Mouse (Mus musculus) lung, postnatal 0 days (tissue): ENCODE results near the gene Utf1. TPM values are rescaled to one million over a fixed set of nuclear protein-coding genes. Genes with fewer than 3 reads are reported as not detected.
A peak's percentile ranks its signal among the peaks of the same experiment; 100 is the strongest.

ENCODE experiments used
- ATAC-seq: fragments of 200-750 bp; cut with Nextera tagmentation; 2 replicates; pipeline ENCODE4 v1.8.0; 2017; ENCODE audit warnings: moderate library complexity
- DNase-seq: peaks from one replicate; pipeline ENCODE4 v3.0.0-alpha.2; 2016; ENCODE audit warnings: low spot score
- H3K27ac ChIP-seq: fragments of 300-500 bp; sonication (generic); 2 replicates; pipeline ENCODE4 v1.5.1; 2014; ENCODE audit warnings: antibody characterized with exemption, mild to moderate bottlenecking, low read length, mixed read lengths
- H3K27me3 ChIP-seq: fragments of 300-500 bp; sonication (generic); replicated peaks from 2 replicates; pipeline ENCODE4 v1.6.1; 2014; ENCODE audit warnings: low read length, mixed read lengths; ENCODE audit not compliant: insufficient read depth
- H3K36me3 ChIP-seq: fragments of 300-500 bp; sonication (generic); 2 replicates; pipeline ENCODE4 v1.6.1; 2014; ENCODE audit warnings: low read length, mixed read lengths; ENCODE audit not compliant: insufficient read depth
- H3K4me1 ChIP-seq: fragments of 300-500 bp; sonication (generic); 2 replicates; pipeline ENCODE4 v1.6.1; 2014; ENCODE audit warnings: antibody characterized with exemption, low read depth, low read length, mixed read lengths; ENCODE audit not compliant: insufficient read depth
- H3K4me2 ChIP-seq: fragments of 300-500 bp; sonication (generic); replicated peaks from 2 replicates; pipeline ENCODE4 v1.6.1; 2014; ENCODE audit warnings: low read depth, mild to moderate bottlenecking, low read length, moderate library complexity, mixed read lengths
- H3K4me3 ChIP-seq: fragments of 300-500 bp; sonication (generic); 2 replicates; pipeline ENCODE4 v1.5.1; 2014; ENCODE audit warnings: low read depth, low read length
- H3K9ac ChIP-seq: fragments of 300-500 bp; sonication (generic); replicated peaks from 2 replicates; pipeline ENCODE4 v1.6.1; 2014; ENCODE audit warnings: low read depth, mild to moderate bottlenecking
- H3K9me3 ChIP-seq: fragments of 300-500 bp; sonication (generic); 2 replicates; pipeline ENCODE4 v1.6.1; 2016; ENCODE audit warnings: low read length, mixed read lengths
- CTCF ChIP-seq: IDR thresholded peaks from 2 replicates; pipeline ENCODE4 v1.5.1; 2016; ENCODE audit warnings: antibody characterized with exemption, mild to moderate bottlenecking
- EP300 ChIP-seq: IDR thresholded peaks from 2 replicates; pipeline ENCODE4 v1.6.1; 2016; ENCODE audit warnings: antibody characterized with exemption, mild to moderate bottlenecking, control low read depth
- WGBS: fragments of 180-500 bp; shearing (Covaris S2); extraction: QIAGEN DNeasy Blood & Tissue Kit; methylation state at CpG from one replicate; pipeline ENCODE4 v1.1.7; 2014; 5-methylcytosine and 5-hydroxymethylcytosine counted together
- polyA plus RNA-seq: library from polyadenylated mRNA; unstranded; fragments of >200 nt; fragmentation: Nextera tagmentation; extraction: Ambion mirVana; gene quantifications from 2 replicates; pipeline ENCODE4 v1.2.1, GENCODE M21; 2015

Utf1 gene
- polyA plus RNA-seq, 1 experiment from 2014 or later, result not detected

- no peak for ATAC-seq
- Histone ChIP-seq H3K4me1 (no peaks in the 10 kb centered on the region), H3K4me2 (no peak overlapping the region), H3K4me3 (no peak overlapping the region), H3K9ac (no peak overlapping the region), H3K36me3 (no peaks in the 10 kb centered on the region), H3K27me3 (no peaks in the 10 kb centered on the region; the same call in 1 of the 2 replicates), H3K27ac (no peak overlapping the region), H3K9me3 (no peaks in the 10 kb centered on the region)
- no peak for TF ChIP-seq EP300
- no peak for TF ChIP-seq CTCF
- DNase-seq, result no peak
- WGBS, result 84% methylated on average over 7 of the region's 7 CpGs
Observed at GRCm38 (mm10) chr7:139900456-139900855, 43.1 kb upstream of the Utf1 start.

DNA sequence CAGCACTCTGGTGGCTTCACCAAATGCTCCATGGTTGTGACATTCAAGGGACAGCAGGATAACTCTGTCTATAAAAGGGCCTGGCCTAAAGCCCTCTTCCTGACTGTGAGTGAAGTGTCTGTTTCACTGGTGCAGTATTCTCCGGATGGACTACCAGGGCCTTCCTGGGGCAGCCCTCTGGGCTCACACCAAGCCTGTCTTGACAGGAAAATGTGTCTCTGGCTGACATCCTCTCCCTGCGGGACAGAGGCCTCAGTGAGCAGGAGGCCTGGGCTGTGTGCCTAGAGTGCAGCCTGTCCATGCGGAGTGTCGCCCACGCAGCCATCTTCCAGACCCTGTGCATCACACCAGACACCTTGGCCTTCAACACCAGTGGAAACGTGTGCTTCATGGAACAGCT lies 42.7 kb upstream of the Utf1 start:
- no peaks in the 10 kb centered on the region; the same call in 1 of the 2 replicates for H3K27me3 ChIP-seq
- 70% methylated on average over 6 of the region's 6 CpGs for WGBS
- H3K9me3 ChIP-seq, result no peaks in the 10 kb centered on the region
- H3K27ac ChIP-seq, result no peak overlapping the region
- TF ChIP-seq CTCF (no peak), EP300 (no peak)
- no peaks in the 10 kb centered on the region for H3K36me3 ChIP-seq
- no peak for DNase-seq
- H3K9ac ChIP-seq, result no peak overlapping the region
- no peaks in the 10 kb centered on the region for H3K4me1 ChIP-seq
- no peak for ATAC-seq
- no peak overlapping the region for H3K4me3 ChIP-seq
- no peak overlapping the region for H3K4me2 ChIP-seq

DNA sequence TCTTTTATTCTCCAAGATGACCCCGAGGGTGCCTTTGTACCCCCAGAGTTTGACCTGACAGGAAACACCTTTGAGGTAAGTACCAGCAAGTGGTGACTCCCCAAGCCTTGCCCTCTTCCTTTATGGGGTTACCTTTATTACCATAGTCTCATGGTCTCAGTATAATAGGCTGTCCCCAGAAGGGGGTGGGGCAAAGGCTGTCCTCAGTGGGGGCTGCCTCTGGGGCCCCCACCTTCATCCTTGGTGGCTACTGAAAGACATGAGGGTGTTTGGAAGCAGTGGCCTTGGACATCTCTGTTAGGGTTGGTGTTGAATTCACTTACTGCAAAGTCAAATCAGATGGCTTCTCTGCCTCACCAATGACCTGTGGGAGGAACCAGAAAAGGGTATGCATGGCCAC lies 41.6 kb upstream of the Utf1 start:
- Histone ChIP-seq H3K27me3 (no peaks in the 10 kb centered on the region), H3K4me2 (no peak overlapping the region), H3K36me3 (no peaks in the 10 kb centered on the region), H3K9ac (no peak overlapping the region), H3K4me1 (no peaks in the 10 kb centered on the region), H3K4me3 (no peak overlapping the region), H3K9me3 (no peaks in the 10 kb centered on the region), H3K27ac (no peak overlapping the region)
- 44% methylated on average over 1 of the region's 1 CpGs for WGBS
- ATAC-seq (no peak), DNase-seq (no peak)
- TF ChIP-seq EP300, result no peak
- no peak for TF ChIP-seq CTCF

DNA sequence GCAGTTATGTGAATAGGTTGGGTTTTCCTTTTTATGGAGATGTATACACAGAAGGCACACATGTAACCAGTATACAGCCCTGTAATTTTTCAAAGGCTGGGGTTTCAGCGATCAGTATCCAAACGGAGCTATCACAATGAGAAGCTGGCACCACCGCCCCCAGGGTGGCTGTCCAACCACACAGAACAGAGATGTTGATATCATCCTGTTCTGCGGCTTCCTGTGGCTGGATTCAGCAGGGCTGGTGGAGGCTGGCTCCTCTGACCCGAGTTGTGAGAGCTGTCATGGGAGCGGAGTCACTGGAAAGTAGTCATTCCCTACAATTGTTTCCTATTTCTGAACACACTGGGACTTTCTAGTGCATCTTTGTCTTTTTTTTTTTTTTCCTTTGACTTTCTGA lies 38.3 kb upstream of the Utf1 start:
- ATAC-seq (no peak), DNase-seq (no peak)
- 25% methylated on average over 6 of the region's 6 CpGs for WGBS
- TF ChIP-seq EP300 (no peak), CTCF (no peak)
- Histone ChIP-seq H3K4me1 (no peaks in the 10 kb centered on the region), H3K36me3 (no peaks in the 10 kb centered on the region), H3K4me3 (no peak overlapping the region), H3K27me3 (no peaks in the 10 kb centered on the region), H3K27ac (no peak overlapping the region), H3K9ac (no peak overlapping the region), H3K4me2 (no peak overlapping the region), H3K9me3 (no peaks in the 10 kb centered on the region)

GRCm38 (mm10) chr7:139905661-139906060 lies 37.9 kb upstream of the Utf1 start:
- WGBS, result 0% methylated on average over 6 of the region's 6 CpGs
- H3K4me3 ChIP-seq, result no peak overlapping the region
- H3K36me3 ChIP-seq, result no peaks in the 10 kb centered on the region
- no peaks in the 10 kb centered on the region for H3K9me3 ChIP-seq
- no peak overlapping the region for H3K27ac ChIP-seq
- H3K4me2 ChIP-seq, result no peak overlapping the region
- no peaks in the 10 kb centered on the region for H3K27me3 ChIP-seq
- no peak overlapping the region for H3K9ac ChIP-seq
- no peaks in the 10 kb centered on the region for H3K4me1 ChIP-seq
- ATAC-seq (no peak), DNase-seq (peak; percentile 44)
- peak; percentile 62 for TF ChIP-seq CTCF
- TF ChIP-seq EP300, result no peak

DNA sequence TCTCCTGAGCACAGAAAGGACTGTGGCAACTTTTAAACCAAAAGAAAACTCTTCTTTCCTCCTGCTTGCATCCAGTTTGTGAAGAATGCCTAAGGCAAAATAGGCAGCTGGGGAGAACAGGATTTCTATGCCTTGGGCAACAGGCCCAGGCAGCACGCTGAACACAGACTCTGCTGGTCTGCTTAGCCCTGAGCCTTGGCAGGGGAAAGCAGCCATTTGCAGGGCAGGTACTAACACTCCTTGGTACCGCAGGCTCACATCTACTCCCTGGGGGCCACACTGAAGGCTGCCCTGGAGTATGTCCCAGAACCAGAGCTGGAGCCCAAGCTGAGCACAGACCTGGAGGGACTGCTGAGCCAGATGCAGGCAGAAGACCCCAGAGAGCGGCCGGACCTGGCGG lies 35.4 kb upstream of the Utf1 start:
- Histone ChIP-seq H3K4me3 (no peak overlapping the region), H3K4me2 (no peak overlapping the region), H3K27me3 (0 out of 2 replicates have a peak, but pooled peaks cover 3% of the 10 kb centered on the region), H3K9ac (no peak overlapping the region), H3K4me1 (no peaks in the 10 kb centered on the region), H3K9me3 (no peaks in the 10 kb centered on the region), H3K36me3 (no peaks in the 10 kb centered on the region), H3K27ac (no peak overlapping the region)
- DNase-seq (no peak), ATAC-seq (no peak)
- TF ChIP-seq EP300 (no peak), CTCF (no peak)
- 64% methylated on average over 5 of the region's 5 CpGs for WGBS

- TF ChIP-seq CTCF (no peak), EP300 (no peak)
- no peak overlapping the region for H3K27ac ChIP-seq
- ATAC-seq (no peak), DNase-seq (no peak)
- no peaks in the 10 kb centered on the region for H3K4me1 ChIP-seq
- no peaks in the 10 kb centered on the region for H3K36me3 ChIP-seq
- WGBS, result 39% methylated on average over 6 of the region's 6 CpGs
- H3K4me2 ChIP-seq, result no peak overlapping the region
- no peak overlapping the region for H3K4me3 ChIP-seq
- no peak overlapping the region for H3K9ac ChIP-seq
- no peaks in the 10 kb centered on the region for H3K9me3 ChIP-seq
- 0 out of 2 replicates have a peak, but pooled peaks cover 3% of the 10 kb centered on the region for H3K27me3 ChIP-seq
Observed at GRCm38 (mm10) chr7:139909469-139909868, 34.1 kb upstream of the Utf1 start.
